Comparison of ENCODE assay signal across 22 mouse cellular contexts in the genomic region with DNA sequence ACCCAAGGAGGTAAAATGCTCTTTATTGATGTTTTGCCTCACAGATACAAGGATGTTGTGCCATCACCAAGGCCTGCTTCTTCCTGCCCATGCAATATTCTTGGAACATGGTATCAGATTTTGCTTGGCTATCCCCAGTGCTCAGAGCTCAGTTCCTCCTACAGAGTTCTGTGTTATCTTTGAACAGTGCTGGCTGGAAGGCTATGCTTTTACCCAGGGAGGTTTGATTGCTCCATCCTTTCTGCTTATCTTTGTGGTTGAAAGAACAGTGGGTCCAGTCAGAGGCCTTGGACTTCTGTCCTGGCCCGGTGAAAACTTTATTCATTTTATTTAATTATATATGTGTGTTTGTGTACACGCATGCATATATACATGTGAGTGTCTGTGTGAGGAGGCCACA. TPM values are rescaled to one million over a fixed set of nuclear protein-coding genes. Genes with fewer than 3 reads are reported as not detected.
DNase-seq lines count a peak whose midpoint lies in the region; ATAC-seq and TF ChIP-seq lines count a peak whose summit lies in the region.
"Had no signal": no experiment of that assay in that cellular context is flagged by ENCODE, and none has a peak within 500 bp of the region (broad histone marks: within the 10 kb centered on the region; RNA-seq: fewer than 3 reads in every experiment).

No protein-coding gene starts in this region.

- peaks cover 2% of the 10 kb centered on the region; the same call in 1 of the 2 replicates for H3K9me3 ChIP-seq in liver, postnatal 0 days (ENCODE audit: low read length)
- H3K9me3 ChIP-seq in MEL (replicated peaks; ENCODE audit: insufficient read depth, low read length): no peaks in the 10 kb centered on the region
- H3K9me3 ChIP-seq: embryonic facial prominence, embryonic 12.5 days; embryonic facial prominence, embryonic 15.5 days; hindbrain, embryonic 12.5 days; hindbrain, embryonic 15.5 days had no signal

- H3K4me1 ChIP-seq in liver, postnatal 0 days (ENCODE audit: insufficient read depth): peaks cover 32% of the 10 kb centered on the region
- peaks cover 2 to 34% of the 10 kb centered on the region in 2 experiments; a peak in 3 of 4 replicates for H3K4me1 ChIP-seq in MEL (ENCODE audit: control insufficient read depth in 1 of 2, insufficient read depth in 2 of 2, low read length in 2 of 2)

- H3K27ac ChIP-seq in liver, postnatal 0 days (ENCODE audit: low read depth): peak overlapping the region; percentile 51
- H3K27ac ChIP-seq in MEL (ENCODE audit: control insufficient read depth, low read depth, low read length): peak overlapping the region; percentile 95
- H3K27ac ChIP-seq: embryonic facial prominence, embryonic 12.5 days; embryonic facial prominence, embryonic 15.5 days; gastrocnemius, adult 2 months; hindbrain, embryonic 12.5 days; hindbrain, embryonic 15.5 days had no signal

- 59% methylated on average over 2 of the region's 2 CpGs for WGBS in liver, postnatal 0 days (ENCODE audit: insufficient replicate concordance)

- no peak for TF ChIP-seq POLR2A in MEL (IDR thresholded peaks at IDR 0.05; ENCODE audit: control insufficient read depth in 1 of 2, insufficient read depth in 1 of 2, low read depth in 1 of 2, low read length in 2 of 2, poor library complexity in 1 of 2)

- H3K36me3 ChIP-seq in liver, postnatal 0 days (replicated peaks; ENCODE audit: insufficient read depth, low read length): no peaks in the 10 kb centered on the region
- peaks cover 0 to 34% of the 10 kb centered on the region in 2 experiments; a peak in 2 of 4 replicates for H3K36me3 ChIP-seq in MEL (ENCODE audit: control insufficient read depth in 1 of 2, insufficient read depth in 2 of 2, low read length in 2 of 2)
- H3K36me3 ChIP-seq: embryonic facial prominence, embryonic 12.5 days; embryonic facial prominence, embryonic 15.5 days; hindbrain, embryonic 12.5 days; hindbrain, embryonic 15.5 days had no signal

- DNase-seq in liver, postnatal 0 days: no peak
- DNase-seq in liver (no peak), 416B (ENCODE audit: low read depth) (peak; percentile 64), MEL (ENCODE audit: low read depth, low spot score) (peak; percentile 53)
- DNase-seq in lung, postnatal 10 days: no peak
- DNase-seq in c-Kit-positive CD71-positive TER-119-positive erythroid progenitor cells, embryonic 14.5 days (ENCODE audit: low spot score): no peak
- DNase-seq: adrenal gland, postnatal 10 days; adrenal gland, postnatal 36 days; cerebellum, adult 11 months; cerebellum, adult 2 months; cerebellum, adult 9-11 months; cerebellum, postnatal 25 days; forebrain, postnatal 0 days; gastrocnemius, adult 2 months; gastrocnemius, postnatal 25 days had no signal

- no peak for TF ChIP-seq RAD21 in MEL (IDR thresholded peaks at IDR 0.05; ENCODE audit: low read depth, low read length)

- no peaks in the 10 kb centered on the region for H3K27me3 ChIP-seq in liver, postnatal 0 days (ENCODE audit: insufficient read depth, low read length)
- H3K27me3 ChIP-seq in MEL (ENCODE audit: control insufficient read depth in 1 of 2, insufficient read depth in 2 of 2, low read length in 2 of 2): peaks cover 0 to 1% of the 10 kb centered on the region in 2 experiments; a peak in 1 of 4 replicates
- H3K27me3 ChIP-seq: embryonic facial prominence, embryonic 12.5 days; embryonic facial prominence, embryonic 15.5 days; hindbrain, embryonic 12.5 days; hindbrain, embryonic 15.5 days had no signal

- no peak for TF ChIP-seq EP300 in liver, postnatal 0 days (IDR thresholded peaks at IDR 0.05; ENCODE audit: low read depth)
- peak; percentile 71 to 75 for TF ChIP-seq EP300 in MEL (IDR thresholded peaks at IDR 0.05; ENCODE audit: low read depth in 1 of 2, low read length in 2 of 2)

- no peak overlapping the region for H3K4me2 ChIP-seq in liver, postnatal 0 days (ENCODE audit: low read depth, low read length)
- H3K4me2 ChIP-seq: embryonic facial prominence, embryonic 12.5 days; embryonic facial prominence, embryonic 15.5 days; heart, embryonic 11.5 days; hindbrain, embryonic 12.5 days; hindbrain, embryonic 15.5 days had no signal

- TF ChIP-seq CTCF in liver, postnatal 0 days (IDR thresholded peaks at IDR 0.05; ENCODE audit: low read depth): no peak
- TF ChIP-seq CTCF in MEL (IDR thresholded peaks at IDR 0.05 in 2 of 3, conservative IDR thresholded peaks at IDR 0.05 in 1 of 3; ENCODE audit: control insufficient read depth in 1 of 3, insufficient read depth in 1 of 3, low read depth in 2 of 3, low read length in 3 of 3, poor library complexity in 1 of 3, severe bottlenecking in 1 of 3): no peak

- peak; percentile 11; the same call in 1 of the 2 replicates for ATAC-seq in liver, postnatal 0 days
- ATAC-seq: forebrain, embryonic 14.5 days; forebrain, postnatal 0 days; Patski had no signal

- H3K4me3 ChIP-seq in liver, postnatal 0 days (ENCODE audit: low read depth, low read length): no peak overlapping the region
- no peak overlapping the region for H3K4me3 ChIP-seq in MEL (ENCODE audit: control insufficient read depth in 1 of 2, insufficient read depth in 1 of 2, low read depth in 2 of 2, low read length in 2 of 2)
- H3K4me3 ChIP-seq: embryonic facial prominence, embryonic 12.5 days; embryonic facial prominence, embryonic 15.5 days; gastrocnemius, adult 2 months; hindbrain, embryonic 12.5 days; hindbrain, embryonic 15.5 days had no signal

- H3K9ac ChIP-seq in liver, postnatal 0 days (replicated peaks): no peak overlapping the region
- no peak overlapping the region for H3K9ac ChIP-seq in MEL (ENCODE audit: control insufficient read depth, low read depth, low read length, poor library complexity, severe bottlenecking)
- H3K9ac ChIP-seq: embryonic facial prominence, embryonic 12.5 days; embryonic facial prominence, embryonic 15.5 days; forebrain, postnatal 0 days; hindbrain, embryonic 12.5 days; hindbrain, embryonic 15.5 days had no signal

- H3K79me2 ChIP-seq in MEL (ENCODE audit: control insufficient read depth, insufficient read depth, low read length, poor library complexity): no peaks in the 10 kb centered on the region

TF ChIP-seq in MEL, 35 proteins besides CTCF, POLR2A, EP300 and RAD21:
- no peak for TF ChIP-seq ZC3H11A (IDR thresholded peaks at IDR 0.05; ENCODE audit: low read depth, low read length)
- TF ChIP-seq GATA1 (IDR thresholded peaks at IDR 0.05; ENCODE audit: low read depth, low read length): peak; percentile 85
- peak; percentile 35; the same call in 1 of the 2 replicates for TF ChIP-seq TCF12 (IDR thresholded peaks at IDR 0.05; ENCODE audit: low read depth, low read length)
- TF ChIP-seq UBTF (IDR thresholded peaks at IDR 0.05; ENCODE audit: borderline replicate concordance, insufficient read depth, low read depth, low read length): no peak
- TF ChIP-seq TAL1 (IDR thresholded peaks at IDR 0.05; ENCODE audit: low read length): peak; percentile 27
- peak; percentile 20; the same call in 1 of the 2 replicates for TF ChIP-seq SIN3A (IDR thresholded peaks at IDR 0.05; ENCODE audit: low read length)
- TF ChIP-seq MYC (IDR thresholded peaks at IDR 0.05; ENCODE audit: low read depth, low read length): no peak
- TF ChIP-seq ETS1 (IDR thresholded peaks at IDR 0.05; ENCODE audit: low read depth, low read length): peak; percentile 21; the same call in 1 of the 2 replicates
- TF ChIP-seq MAZ (IDR thresholded peaks at IDR 0.05; ENCODE audit: low read depth, low read length): no peak
- no peak for TF ChIP-seq ZMIZ1 (IDR thresholded peaks at IDR 0.05; ENCODE audit: low read depth, low read length)
- TF ChIP-seq RCOR1 (IDR thresholded peaks at IDR 0.05; ENCODE audit: low read depth, low read length): peak; percentile 79
- no peak for TF ChIP-seq GABPA (IDR thresholded peaks at IDR 0.05; ENCODE audit: low read depth, low read length)
- no peak for TF ChIP-seq POLR2AphosphoS2 (IDR thresholded peaks at IDR 0.05; ENCODE audit: low read length)
- TF ChIP-seq TBP (IDR thresholded peaks at IDR 0.05; ENCODE audit: low read depth, low read length): no peak

RNA-seq across cellular contexts. Expression of a gene that starts 16.7 kb away (rescaled TPM):
- polyA plus RNA-seq in liver, postnatal 0 days (2015; fragmentation: Nextera tagmentation; extraction: Ambion mirVana): 0.34 and 0.43 TPM in 2 replicates
- total RNA-seq in MEL (2012; rRNA removed): 0.04 TPM in 1 of 2 replicates, not detected in the other
- polyA plus RNA-seq in MEL (2012; ENCODE audit: insufficient read depth in 1 of 2, insufficient read length in 2 of 2, low read depth in 1 of 2, low replicate concordance in 2 of 2, missing spikeins in 1 of 2): under 1 TPM in 1 of 2 experiments, not detected in 1; 0.03 TPM

Comparison
In these comparisons a context has a peak if more than half of its experiments do, and no peak if none do; other contexts are left out.
1. DNase-seq: peak in 416B (single experiment) and MEL (single experiment); none in liver, postnatal 0 days (single experiment), liver (single experiment), lung, postnatal 10 days (single experiment) and c-Kit-positive CD71-positive TER-119-positive erythroid progenitor cells, embryonic 14.5 days (single experiment).